Mouse (Mus musculus) CH12.LX (cell line): ENCODE results near the gene Ltv1. TPM values are rescaled to one million over a fixed set of nuclear protein-coding genes. Genes with fewer than 3 reads are reported as not detected.

Source experiments
- DNase-seq: peaks from one replicate; pipeline ENCODE4 v3.0.0-alpha.2; 2013; ENCODE audit errors: extremely low read depth
- H3K27ac ChIP-seq: 2 replicates; pipeline ENCODE4 v1.5.1; 2012; ENCODE audit warnings: low read depth, mild to moderate bottlenecking, control low read depth, moderate library complexity; ENCODE audit not compliant: insufficient read depth
- H3K27me3 ChIP-seq: replicated peaks from 2 replicates; pipeline ENCODE3; 2012; ENCODE audit warnings: inconsistent platforms
- H3K36me3 ChIP-seq, 2 experiments: replicated peaks in 1 of 2; 2 replicates each; pipeline versions ENCODE3 to v1.6.1; 2012; ENCODE audit warnings: inconsistent platforms in 1 of 2, low read length in 1 of 2, mild to moderate bottlenecking in 1 of 2, mixed read lengths in 1 of 2, moderate library complexity in 1 of 2; ENCODE audit not compliant: control insufficient read depth in 1 of 2, insufficient read depth in 1 of 2
- H3K4me1 ChIP-seq, 2 experiments: 2 replicates each; pipeline ENCODE4 v1.6.1; 2012; ENCODE audit warnings: inconsistent platforms in 1 of 2, moderate library complexity in 1 of 2; ENCODE audit not compliant: insufficient read depth in 2 of 2, control insufficient read depth in 1 of 2
- H3K4me2 ChIP-seq: 2 replicates; pipeline ENCODE4 v1.6.1; 2012; ENCODE audit warnings: low read depth, mild to moderate bottlenecking, control low read depth; ENCODE audit not compliant: poor library complexity, insufficient read depth, severe bottlenecking
- H3K4me3 ChIP-seq, 3 experiments: fragments of 150-350 bp in 1 of 3; sonication (generic) in 1 of 3; replicated peaks in 1 of 3; 2 replicates each; pipeline versions ENCODE3 to v1.5.1; 2011 to 2012; ENCODE audit warnings: low read depth in 2 of 3, low read length in 2 of 3, mild to moderate bottlenecking in 2 of 3, moderate library complexity in 2 of 3, control low read depth in 1 of 3, improper control_type of control experiment in 1 of 3, inconsistent platforms in 1 of 3, mixed read lengths in 1 of 3; ENCODE audit not compliant: poor library complexity in 1 of 3
- H3K79me2 ChIP-seq: replicated peaks from 2 replicates; pipeline ENCODE4 v1.6.1; 2012; ENCODE audit warnings: mild to moderate bottlenecking, moderate library complexity; ENCODE audit not compliant: control insufficient read depth, poor library complexity, insufficient read depth, severe bottlenecking; ENCODE audit errors: extremely low read depth
- H3K9ac ChIP-seq: 2 replicates; pipeline ENCODE4 v1.6.1; 2012; ENCODE audit warnings: low read depth, mild to moderate bottlenecking, control low read depth, moderate library complexity; ENCODE audit not compliant: insufficient read depth
- H3K9me3 ChIP-seq: replicated peaks from 2 replicates; pipeline ENCODE3; 2012; ENCODE audit warnings: low read length, inconsistent platforms, mixed read lengths
- BHLHE40 ChIP-seq: IDR thresholded peaks from 2 replicates; pipeline ENCODE4 v1.6.1; 2011; ENCODE audit warnings: mild to moderate bottlenecking, low read depth, low read length, improper control_type of control experiment
- CHD1 ChIP-seq: IDR thresholded peaks from 2 replicates; pipeline ENCODE4 v1.6.1; 2012; ENCODE audit warnings: low read depth, low read length, improper control_type of control experiment, inconsistent platforms
- CHD2 ChIP-seq: IDR thresholded peaks from 2 replicates; pipeline ENCODE4 v1.6.1; 2011; ENCODE audit warnings: low read length, improper control_type of control experiment
- CTCF ChIP-seq, 2 experiments: IDR thresholded peaks in 1 of 2; conservative IDR thresholded peaks in 1 of 2; 2 replicates each; pipeline ENCODE4 v1.5.1; 2011 to 2012; ENCODE audit warnings: low read depth in 2 of 2, low read length in 2 of 2, improper control_type of control experiment in 1 of 2, inconsistent platforms in 1 of 2, mild to moderate bottlenecking in 1 of 2, moderate library complexity in 1 of 2
- E2F4 ChIP-seq: IDR thresholded peaks from 2 replicates; pipeline ENCODE4 v1.6.1; 2011; ENCODE audit warnings: low read depth, low read length, improper control_type of control experiment; ENCODE audit not compliant: insufficient replicate concordance
- ELF1 ChIP-seq: IDR thresholded peaks from 2 replicates; pipeline ENCODE4 v1.6.1; 2014; ENCODE audit warnings: low read depth, mild to moderate bottlenecking, inconsistent platforms, low read length, improper control_type of control experiment
- EP300 ChIP-seq: IDR thresholded peaks from 2 replicates; pipeline ENCODE4 v1.6.1; 2011; ENCODE audit warnings: low read length, improper control_type of control experiment
- ETS1 ChIP-seq: conservative IDR thresholded peaks from 2 replicates; pipeline ENCODE4 v1.6.1; 2012; ENCODE audit warnings: low read depth, mild to moderate bottlenecking, inconsistent platforms, low read length, improper control_type of control experiment, moderate library complexity
- GABPA ChIP-seq: IDR thresholded peaks from 2 replicates; pipeline ENCODE4 v1.6.1; 2012; ENCODE audit warnings: low read depth, low read length, improper control_type of control experiment, inconsistent platforms; ENCODE audit not compliant: insufficient replicate concordance
- HCFC1 ChIP-seq: IDR thresholded peaks from 2 replicates; pipeline ENCODE4 v1.6.1; 2012; ENCODE audit warnings: low read depth, mild to moderate bottlenecking, inconsistent platforms, low read length, improper control_type of control experiment
- IRF4 ChIP-seq: IDR thresholded peaks from 2 replicates; pipeline ENCODE4 v1.6.1; 2014; ENCODE audit warnings: low read depth, mild to moderate bottlenecking, inconsistent platforms, low read length, improper control_type of control experiment
- JUN ChIP-seq: IDR thresholded peaks from 2 replicates; pipeline ENCODE4 v1.6.1; 2011; ENCODE audit warnings: low read depth, mild to moderate bottlenecking, low read length, improper control_type of control experiment, moderate library complexity; ENCODE audit not compliant: insufficient read depth
- JUND ChIP-seq: conservative IDR thresholded peaks from 2 replicates; pipeline ENCODE4 v1.6.1; 2011; ENCODE audit warnings: low read depth, low read length, improper control_type of control experiment
- KAT2A ChIP-seq: IDR thresholded peaks from 2 replicates; pipeline ENCODE4 v1.6.1; 2012; ENCODE audit warnings: low read length, improper control_type of control experiment, inconsistent platforms; ENCODE audit not compliant: insufficient replicate concordance
- MAFK ChIP-seq: IDR thresholded peaks from 2 replicates; pipeline ENCODE4 v1.6.1; 2011; ENCODE audit warnings: low read length, improper control_type of control experiment; ENCODE audit not compliant: insufficient replicate concordance
- MAX ChIP-seq: IDR thresholded peaks from 2 replicates; pipeline ENCODE4 v1.6.1; 2011; ENCODE audit warnings: low read length, improper control_type of control experiment
- MAZ ChIP-seq: IDR thresholded peaks from 2 replicates; pipeline ENCODE4 v1.6.1; 2012; ENCODE audit warnings: low read depth, mild to moderate bottlenecking, inconsistent platforms, low read length, improper control_type of control experiment, moderate library complexity
- MEF2A ChIP-seq: IDR thresholded peaks from 2 replicates; pipeline ENCODE4 v1.6.1; 2014; ENCODE audit warnings: low read depth, mild to moderate bottlenecking, inconsistent platforms, low read length, improper control_type of control experiment, borderline replicate concordance
- MXI1 ChIP-seq: IDR thresholded peaks from 2 replicates; pipeline ENCODE4 v1.6.1; 2011; ENCODE audit warnings: mild to moderate bottlenecking, low read depth, low read length, improper control_type of control experiment
- MYC ChIP-seq: IDR thresholded peaks from 2 replicates; pipeline ENCODE4 v1.6.1; 2011; ENCODE audit warnings: low read depth, mild to moderate bottlenecking, improper control_type of control experiment, low read length
- NELFE ChIP-seq: IDR thresholded peaks from 2 replicates; pipeline ENCODE4 v1.6.1; 2011; ENCODE audit warnings: low read depth, low read length, improper control_type of control experiment
- NRF1 ChIP-seq: IDR thresholded peaks from 2 replicates; pipeline ENCODE4 v1.6.1; 2014; ENCODE audit warnings: low read depth, mild to moderate bottlenecking, inconsistent platforms, low read length, improper control_type of control experiment, moderate library complexity
- PAX5 ChIP-seq: IDR thresholded peaks from 2 replicates; pipeline ENCODE4 v1.6.1; 2012; ENCODE audit warnings: low read length, inconsistent platforms, mixed read lengths
- POLR2A ChIP-seq: IDR thresholded peaks from 2 replicates; pipeline ENCODE4 v1.6.1; 2011; ENCODE audit warnings: low read depth, mild to moderate bottlenecking, improper control_type of control experiment, low read length
- POLR2AphosphoS2 ChIP-seq: IDR thresholded peaks from 2 replicates; pipeline ENCODE4 v1.6.1; 2011; ENCODE audit warnings: low read depth, low read length, improper control_type of control experiment
- RAD21 ChIP-seq: IDR thresholded peaks from 2 replicates; pipeline ENCODE4 v1.6.1; 2011; ENCODE audit warnings: low read depth, mild to moderate bottlenecking, low read length, improper control_type of control experiment, moderate library complexity
- RCOR1 ChIP-seq: conservative IDR thresholded peaks from 2 replicates; pipeline ENCODE4 v1.6.1; 2012; ENCODE audit warnings: low read depth, mild to moderate bottlenecking, inconsistent platforms, low read length, improper control_type of control experiment
- SIN3A ChIP-seq: IDR thresholded peaks from 2 replicates; pipeline ENCODE4 v1.6.1; 2012; ENCODE audit warnings: low read length, improper control_type of control experiment, inconsistent platforms
- SMC3 ChIP-seq: IDR thresholded peaks from 2 replicates; pipeline ENCODE4 v1.6.1; 2011; ENCODE audit warnings: low read depth, low read length, improper control_type of control experiment
- TBP ChIP-seq: conservative IDR thresholded peaks from 2 replicates; pipeline ENCODE4 v1.6.1; 2011; ENCODE audit warnings: low read depth, low read length, improper control_type of control experiment
- TCF12 ChIP-seq: IDR thresholded peaks from 2 replicates; pipeline ENCODE4 v1.6.1; 2014; ENCODE audit warnings: low read depth, mild to moderate bottlenecking, inconsistent platforms, low read length, improper control_type of control experiment
- UBTF ChIP-seq: IDR thresholded peaks from 2 replicates; pipeline ENCODE4 v1.6.1; 2012; ENCODE audit warnings: low read depth, mild to moderate bottlenecking, inconsistent platforms, low read length, improper control_type of control experiment, moderate library complexity
- USF1 ChIP-seq: IDR thresholded peaks from 2 replicates; pipeline ENCODE4 v1.6.1; 2014; ENCODE audit warnings: low read depth, mild to moderate bottlenecking, inconsistent platforms, low read length, improper control_type of control experiment
- USF2 ChIP-seq: conservative IDR thresholded peaks from 2 replicates; pipeline ENCODE4 v1.6.1; 2011; ENCODE audit warnings: low read depth, low read length, improper control_type of control experiment
- ZC3H11A ChIP-seq: IDR thresholded peaks from 2 replicates; pipeline ENCODE4 v1.6.1; 2012; ENCODE audit warnings: low read depth, mild to moderate bottlenecking, inconsistent platforms, low read length, improper control_type of control experiment
- ZKSCAN1 ChIP-seq: IDR thresholded peaks from 2 replicates; pipeline ENCODE4 v1.6.1; 2012; ENCODE audit warnings: low read depth, inconsistent platforms, low read length, improper control_type of control experiment, borderline replicate concordance
- ZMIZ1 ChIP-seq: IDR thresholded peaks from 2 replicates; pipeline ENCODE4 v1.6.1; 2012; ENCODE audit warnings: low read depth, mild to moderate bottlenecking, inconsistent platforms, low read length, improper control_type of control experiment
- ZNF384 ChIP-seq: IDR thresholded peaks from 2 replicates; pipeline ENCODE4 v1.6.1; 2012; ENCODE audit warnings: low read depth, low read length, improper control_type of control experiment, inconsistent platforms
- dilution Hi-C: fragments of 300-500 bp; cut with MboI; formaldehyde crosslinking; loops from 2 replicates; pipeline ENCODE4 v1.14.3; 2020; ENCODE audit warnings: low sequenced_read_pairs; ENCODE audit not compliant: extremely low pct_unique_long_range_greater_than_20kb, extremely low pct_ligation_motif_present
- in situ Hi-C: fragments of 300-500 bp; cut with MboI; formaldehyde crosslinking; loops from 3 replicates; pipeline ENCODE4 v1.14.3; 2019; ENCODE audit warnings: low sequenced_read_pairs, low pct_ligation_motif_present, low pct_unique_long_range_greater_than_20kb, mixed read lengths
- polyA plus RNA-seq: library from polyadenylated mRNA; unstranded; fragments of >175 nt; gene quantifications from 2 replicates; pipeline ENCODE4 v1.2.1, GENCODE M21; 2012; ENCODE audit warnings: low read depth; ENCODE audit not compliant: insufficient read length
- total RNA-seq, 2 experiments: library from RNA; depleted of rRNA; stranded (reverse); fragments of 300-350 nt in 1 of 2; fragments of >200 nt in 1 of 2; gene quantifications; 2 replicates each; pipeline ENCODE4 v1.2.3; 2012 to 2014

Ltv1 gene
- total RNA-seq (2012; rRNA removed) (32.1 and 37.3 TPM in 2 replicates), total RNA-seq (2014; rRNA removed) (60.1 and 66.0 TPM in 2 replicates), polyA plus RNA-seq (92.8 and 93.4 TPM in 2 replicates)

GRCm38 (mm10) chr10:13192731-13193351 is at the start of gene Ltv1:
Gene Ltv1 (minus strand): TSS chr10:13193168.
- in situ Hi-C loops = no loop called here

GRCm38 (mm10) chr10:13240431-13240830 is 47.5 kb upstream of the Ltv1 start:
- Histone ChIP-seq H3K9me3 (no peaks in the 10 kb centered on the region), H3K27me3 (no peaks in the 10 kb centered on the region), H3K4me2 (no peak overlapping the region), H3K36me3 (no peaks in the 10 kb centered on the region), H3K4me1 (no peaks in the 10 kb centered on the region), H3K4me3 (no peak overlapping the region), H3K79me2 (no peaks in the 10 kb centered on the region), H3K27ac (no peak overlapping the region), H3K9ac (no peak overlapping the region)
- in situ Hi-C loops (no loop called here), dilution Hi-C loops (no loop called here)
- no peak for DNase-seq
- TF ChIP-seq KAT2A (no peak), ZMIZ1 (no peak), USF2 (no peak)

More at GRCm38 (mm10) chr10:13192731-13193351, at the start of gene Ltv1:
- H3K27me3 ChIP-seq = no peaks in the 10 kb centered on the region
- peaks cover 3 to 18% of the 10 kb centered on the region in 2 experiments; a peak in 2 of 4 replicates for H3K4me1 ChIP-seq
- H3K4me2 ChIP-seq = peak within 1 kb of the TSS; percentile 89
- H3K9ac ChIP-seq = peak within 1 kb of the TSS; percentile 94
- TF ChIP-seq POLR2AphosphoS2 (no peak), ZKSCAN1 (no peak), KAT2A (0 out of 2 replicates have a peak, but pooled peaks have one; percentile 45), HCFC1 (peak; percentile 82), MEF2A (peak; percentile 34; the same call in 1 of the 2 replicates), SIN3A (peak; percentile 86), USF2 (no peak), JUND (no peak), E2F4 (no peak), SMC3 (no peak), RAD21 (no peak), BHLHE40 (peak; percentile 44; the same call in 1 of the 2 replicates), ETS1 (no peak), NELFE (peak; percentile 64), NRF1 (no peak), ZMIZ1 (no peak), RCOR1 (no peak), MAX (peak; percentile 91), ZC3H11A (no peak), TBP (0 out of 2 replicates have a peak, but pooled peaks have one; percentile 44), UBTF (no peak), ELF1 (peak; percentile 96), MAZ (no peak), TCF12 (0 out of 2 replicates have a peak, but pooled peaks have one; percentile 42), CHD1 (no peak), USF1 (peak; percentile 29), GABPA (no peak), JUN (no peak), EP300 (no peak), IRF4 (peak; percentile 5; the same call in 1 of the 2 replicates), CTCF (conservative IDR thresholded peaks at IDR 0.05 in 1 of 2, IDR thresholded peaks at IDR 0.05 in 1 of 2; ENCODE audit: low read depth in 2 of 2, low read length in 2 of 2) (no peak), POLR2A (peak; percentile 78), ZNF384 (no peak), MYC (peak; percentile 94), CHD2 (no peak), PAX5 (no peak), MXI1 (peak; percentile 99), MAFK (no peak)
- peak; percentile 95 for DNase-seq
- H3K9me3 ChIP-seq = no peaks in the 10 kb centered on the region
- peaks cover 9% of the 10 kb centered on the region for H3K79me2 ChIP-seq
- peak within 1 kb of the TSS; percentile 81 to 99 (median 94) for H3K4me3 ChIP-seq
- peaks cover 23 to 28% of the 10 kb centered on the region in 2 experiments for H3K36me3 ChIP-seq
- H3K27ac ChIP-seq = peak within 1 kb of the TSS; percentile 85
- dilution Hi-C loops = no loop called here
